Mouse (Mus musculus) stomach, postnatal 0 days (tissue): Measurements from ENCODE around the gene Tmem184b.

Experiments
- CTCF ChIP-seq: IDR thresholded peaks from 2 replicates; pipeline ENCODE4 v1.5.1; 2016; ENCODE audit warnings: antibody characterized with exemption, low read depth, mild to moderate bottlenecking, moderate library complexity
- EP300 ChIP-seq: optimal IDR thresholded peaks from 2 replicates; pipeline ENCODE3; 2016; ENCODE audit warnings: antibody characterized with exemption

DNA sequence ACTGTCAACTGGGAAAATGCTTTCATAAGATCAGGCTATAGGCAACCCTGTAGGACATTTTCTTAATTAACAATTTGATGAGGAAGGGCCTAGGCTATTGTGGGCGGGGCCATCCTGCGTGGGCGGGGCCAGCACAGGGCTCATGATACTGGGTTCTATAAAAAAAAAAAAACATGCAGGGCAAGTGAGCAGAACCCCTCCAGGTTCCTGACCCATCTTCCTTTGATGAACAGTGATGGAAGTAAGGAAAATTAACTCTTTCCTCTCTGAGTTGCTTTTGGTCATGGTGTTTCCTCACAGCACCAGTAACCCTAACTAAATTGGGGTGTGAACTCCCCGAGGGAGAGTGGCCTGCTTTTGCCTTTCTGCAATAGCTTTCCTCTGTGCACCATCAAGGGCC, 25.2 kb upstream of the Tmem184b start:
- TF ChIP-seq CTCF, result no peak
- no peak for TF ChIP-seq EP300
